Mouse (Mus musculus) liver, embryonic 13.5 days (tissue): ENCODE measurements around the gene Vps33b. TPM values are rescaled to one million over a fixed set of nuclear protein-coding genes. Genes with fewer than 3 reads are reported as not detected.
A peak's percentile ranks its signal among the peaks of the same experiment; 100 is the strongest.

ENCODE experiments used
- ATAC-seq: fragments of 200-750 bp; cut with Nextera tagmentation; 2 replicates; pipeline ENCODE4 v1.8.0; 2017; ENCODE audit warnings: low read depth, mild to moderate bottlenecking, moderate number of reproducible peaks, moderate library complexity
- DNase-seq: peaks from one replicate; pipeline ENCODE4 v3.0.0; 2022
- H3K27ac ChIP-seq: fragments of 300-500 bp; sonication (generic); 2 replicates; pipeline ENCODE4 v1.5.1; 2015; ENCODE audit warnings: moderate library complexity, mild to moderate bottlenecking, inconsistent platforms
- H3K27me3 ChIP-seq: fragments of 300-500 bp; sonication (generic); 2 replicates; pipeline ENCODE4 v1.6.1; 2015; ENCODE audit warnings: mild to moderate bottlenecking, inconsistent platforms
- H3K36me3 ChIP-seq: fragments of 300-500 bp; sonication (generic); 2 replicates; pipeline ENCODE4 v1.6.1; 2015; ENCODE audit warnings: mild to moderate bottlenecking, inconsistent platforms
- H3K4me1 ChIP-seq: fragments of 300-500 bp; sonication (generic); replicated peaks from 2 replicates; pipeline ENCODE4 v1.6.1; 2015; ENCODE audit warnings: inconsistent platforms
- H3K4me2 ChIP-seq: fragments of 300-500 bp; sonication (generic); 2 replicates; pipeline ENCODE4 v1.6.1; 2015; ENCODE audit warnings: inconsistent platforms, mild to moderate bottlenecking, moderate library complexity
- H3K4me3 ChIP-seq: fragments of 300-500 bp; sonication (generic); replicated peaks from 2 replicates; pipeline ENCODE4 v1.5.1; 2015; ENCODE audit warnings: mild to moderate bottlenecking, inconsistent platforms
- H3K9ac ChIP-seq: fragments of 300-500 bp; sonication (generic); 2 replicates; pipeline ENCODE4 v1.6.1; 2015; ENCODE audit warnings: mild to moderate bottlenecking, inconsistent platforms
- H3K9me3 ChIP-seq: fragments of 300-500 bp; sonication (generic); replicated peaks from 2 replicates; pipeline ENCODE4 v1.6.1; 2016; ENCODE audit warnings: inconsistent platforms
- WGBS: fragments of 180-500 bp; shearing (Covaris S2); methylation state at CpG from one replicate; pipeline ENCODE4 v1.1.7; 2015; ENCODE audit not compliant: insufficient replicate concordance; 5-methylcytosine and 5-hydroxymethylcytosine counted together
- polyA plus RNA-seq: library from polyadenylated mRNA; unstranded; fragments of >200 nt; fragmentation: Nextera tagmentation; extraction: Ambion mirVana; gene quantifications from 2 replicates; pipeline ENCODE4 v1.2.1, GENCODE M21; 2015

Vps33b gene
- polyA plus RNA-seq, 1 experiment from 2014 or later: 4.4 TPM

- peak overlapping the region; percentile 98 for H3K9ac ChIP-seq
- H3K27me3 ChIP-seq: no peaks in the 10 kb centered on the region
- ATAC-seq: no peak
- peaks cover 65% of the 10 kb centered on the region for H3K4me1 ChIP-seq
- H3K4me2 ChIP-seq: peak overlapping the region; percentile 73
- no peak for DNase-seq
- WGBS: 85% methylated on average over 6 of the region's 6 CpGs
- peaks cover 54% of the 10 kb centered on the region for H3K36me3 ChIP-seq
- no peaks in the 10 kb centered on the region for H3K9me3 ChIP-seq
- no peak overlapping the region for H3K27ac ChIP-seq
- H3K4me3 ChIP-seq: peak overlapping the region; percentile 91
These were observed 27.0 kb downstream of the Vps33b start for GRCm38 (mm10) chr7:80296462-80296861.

GRCm38 (mm10) chr7:80297041-80297440 is 27.6 kb downstream of the Vps33b start:
- peaks cover 65% of the 10 kb centered on the region for H3K4me1 ChIP-seq
- H3K27me3 ChIP-seq: no peaks in the 10 kb centered on the region
- WGBS: 86% methylated on average over 3 of the region's 3 CpGs
- DNase-seq: no peak
- H3K27ac ChIP-seq: no peak overlapping the region
- peak overlapping the region; percentile 91 for H3K4me3 ChIP-seq
- H3K9me3 ChIP-seq: no peaks in the 10 kb centered on the region
- ATAC-seq: no peak
- peak overlapping the region; percentile 98 for H3K9ac ChIP-seq
- H3K36me3 ChIP-seq: peaks cover 59% of the 10 kb centered on the region
- H3K4me2 ChIP-seq: peak overlapping the region; percentile 73

- H3K36me3 ChIP-seq: peaks cover 74% of the 10 kb centered on the region
- no peak overlapping the region for H3K27ac ChIP-seq
- WGBS: 91% methylated on average over 4 of the region's 4 CpGs
- no peaks in the 10 kb centered on the region for H3K27me3 ChIP-seq
- DNase-seq (no peak), ATAC-seq (no peak)
- H3K4me3 ChIP-seq: no peak overlapping the region; the same call in 1 of the 2 replicates
- no peaks in the 10 kb centered on the region for H3K9me3 ChIP-seq
- H3K4me2 ChIP-seq: no peak overlapping the region
- peaks cover 48% of the 10 kb centered on the region for H3K4me1 ChIP-seq
- no peak overlapping the region for H3K9ac ChIP-seq
These were observed 29.3 kb downstream of the Vps33b start for GRCm38 (mm10) chr7:80298754-80299153.

GRCm38 (mm10) chr7:80299568-80299967 is 30.1 kb downstream of the Vps33b start:
- Histone ChIP-seq H3K4me1 (peaks cover 47% of the 10 kb centered on the region), H3K27ac (no peak overlapping the region), H3K9me3 (no peaks in the 10 kb centered on the region), H3K9ac (no peak overlapping the region), H3K4me2 (no peak overlapping the region), H3K4me3 (no peak overlapping the region), H3K36me3 (peaks cover 83% of the 10 kb centered on the region), H3K27me3 (no peaks in the 10 kb centered on the region)
- no peak for DNase-seq
- 87% methylated on average over 3 of the region's 3 CpGs for WGBS
- ATAC-seq: no peak

GRCm38 (mm10) chr7:80301522-80301921 is 32.1 kb downstream of the Vps33b start:
- 84% methylated on average over 2 of the region's 2 CpGs for WGBS
- ATAC-seq: no peak

GRCm38 (mm10) chr7:80307766-80308165 is 38.3 kb downstream of the Vps33b start:
- Histone ChIP-seq H3K9ac (no peak overlapping the region), H3K36me3 (peaks cover 99% of the 10 kb centered on the region), H3K4me3 (no peak overlapping the region), H3K4me2 (no peak overlapping the region), H3K9me3 (no peaks in the 10 kb centered on the region), H3K27ac (no peak overlapping the region), H3K4me1 (no peaks in the 10 kb centered on the region), H3K27me3 (no peaks in the 10 kb centered on the region)
- 86% methylated on average over 3 of the region's 3 CpGs for WGBS
- ATAC-seq: no peak
- DNase-seq: no peak

More at GRCm38 (mm10) chr7:80301522-80301921, 32.1 kb downstream of the Vps33b start:
- H3K4me3 ChIP-seq: no peak overlapping the region
- DNase-seq: no peak
- H3K4me1 ChIP-seq: peaks cover 35% of the 10 kb centered on the region
- no peak overlapping the region for H3K9ac ChIP-seq
- H3K4me2 ChIP-seq: no peak overlapping the region
- no peaks in the 10 kb centered on the region for H3K27me3 ChIP-seq
- peaks cover 98% of the 10 kb centered on the region for H3K36me3 ChIP-seq
- no peaks in the 10 kb centered on the region for H3K9me3 ChIP-seq
- H3K27ac ChIP-seq: no peak overlapping the region

GRCm38 (mm10) chr7:80310771-80311170 is 41.3 kb downstream of the Vps33b start:
- no peak overlapping the region for H3K4me2 ChIP-seq
- H3K4me1 ChIP-seq: no peaks in the 10 kb centered on the region
- no peak overlapping the region for H3K9ac ChIP-seq
- no peak overlapping the region for H3K27ac ChIP-seq
- H3K27me3 ChIP-seq: no peaks in the 10 kb centered on the region
- no peak for ATAC-seq
- H3K4me3 ChIP-seq: no peak overlapping the region
- DNase-seq: no peak
- peaks cover 99% of the 10 kb centered on the region for H3K36me3 ChIP-seq
- 85% methylated on average over 7 of the region's 7 CpGs for WGBS
- H3K9me3 ChIP-seq: no peaks in the 10 kb centered on the region

GRCm38 (mm10) chr7:80315733-80316132 is 46.3 kb downstream of the Vps33b start:
- H3K27me3 ChIP-seq: no peaks in the 10 kb centered on the region
- H3K36me3 ChIP-seq: peaks cover 94% of the 10 kb centered on the region
- no peaks in the 10 kb centered on the region for H3K9me3 ChIP-seq
- DNase-seq: no peak
- H3K27ac ChIP-seq: no peak overlapping the region
- WGBS: 72% methylated on average over 2 of the region's 2 CpGs
- H3K4me3 ChIP-seq: no peak overlapping the region
- no peaks in the 10 kb centered on the region; the same call in 1 of the 2 replicates for H3K4me1 ChIP-seq
- no peak overlapping the region for H3K4me2 ChIP-seq
- no peak overlapping the region for H3K9ac ChIP-seq
- ATAC-seq: no peak

- no peaks in the 10 kb centered on the region for H3K27me3 ChIP-seq
- H3K4me2 ChIP-seq: no peak overlapping the region
- H3K36me3 ChIP-seq: peaks cover 79% of the 10 kb centered on the region
- H3K27ac ChIP-seq: no peak overlapping the region
- no peaks in the 10 kb centered on the region for H3K9me3 ChIP-seq
- ATAC-seq: no peak
- no peak for DNase-seq
- no peak overlapping the region for H3K4me3 ChIP-seq
- 72% methylated on average over 1 of the region's 1 CpGs for WGBS
- peaks cover 9% of the 10 kb centered on the region for H3K4me1 ChIP-seq
- H3K9ac ChIP-seq: no peak overlapping the region
These were observed 48.1 kb downstream of the Vps33b start for GRCm38 (mm10) chr7:80317439-80318115.

- no peak overlapping the region for H3K27ac ChIP-seq
These were observed 49.2 kb downstream of the Vps33b start for GRCm38 (mm10) chr7:80318670-80319069.

GRCm38 (mm10) chr7:80319846-80320496 is 50.5 kb downstream of the Vps33b start:
- peaks cover 55% of the 10 kb centered on the region for H3K36me3 ChIP-seq
- H3K27ac ChIP-seq: no peak overlapping the region
- no peak overlapping the region for H3K4me2 ChIP-seq
- peaks cover 22% of the 10 kb centered on the region for H3K4me1 ChIP-seq
- no peak for ATAC-seq
- H3K9ac ChIP-seq: no peak overlapping the region
- H3K4me3 ChIP-seq: no peak overlapping the region
- WGBS: 81% methylated on average over 19 of the region's 19 CpGs
- no peaks in the 10 kb centered on the region for H3K27me3 ChIP-seq
- H3K9me3 ChIP-seq: no peaks in the 10 kb centered on the region
- DNase-seq: no peak

More at GRCm38 (mm10) chr7:80318670-80319069, 49.2 kb downstream of the Vps33b start:
- ATAC-seq: no peak
- no peak for DNase-seq
- H3K4me3 ChIP-seq: no peak overlapping the region
- H3K9me3 ChIP-seq: no peaks in the 10 kb centered on the region
- WGBS: 90% methylated on average over 4 of the region's 4 CpGs
- H3K27me3 ChIP-seq: no peaks in the 10 kb centered on the region
- H3K4me1 ChIP-seq: peaks cover 20% of the 10 kb centered on the region
- no peak overlapping the region for H3K9ac ChIP-seq
- peaks cover 68% of the 10 kb centered on the region for H3K36me3 ChIP-seq
- no peak overlapping the region for H3K4me2 ChIP-seq
